Mouse (Mus musculus) adipocyte (in vitro differentiated cells): ENCODE results near the gene Itga3.
"Not testable (repeated sequence)": the region's sequence is repeated elsewhere in the genome, so short reads cannot be mapped to it uniquely, and the experiment has no call there.

Experiments used
- DNase-seq: peaks from one replicate; pipeline ENCODE4 v3.0.0-alpha.2; 2016; ENCODE audit warnings: low spot score

The Itga3 gene

DNA sequence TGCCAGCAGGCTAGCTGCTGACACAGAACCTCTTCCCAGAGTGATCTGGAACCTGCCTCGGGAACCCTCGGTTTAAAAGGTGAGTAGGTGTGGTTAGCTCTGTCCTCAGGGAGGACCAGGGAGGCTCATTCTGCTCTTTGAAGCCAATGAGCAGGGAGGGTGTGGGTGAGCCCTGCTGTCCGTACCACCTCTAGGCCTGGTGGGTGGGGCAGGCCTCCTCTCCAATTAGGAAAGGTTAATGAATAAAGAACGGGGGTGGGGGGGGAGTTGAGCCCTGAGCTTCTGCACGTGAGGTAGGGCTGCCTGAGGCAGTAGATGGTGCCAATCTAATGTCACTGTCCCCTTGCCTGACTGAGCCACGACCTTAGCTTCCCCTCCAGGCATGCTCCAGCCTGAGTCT lies 43.7 kb downstream of the Itga3 start:
- no peak for DNase-seq

DNA sequence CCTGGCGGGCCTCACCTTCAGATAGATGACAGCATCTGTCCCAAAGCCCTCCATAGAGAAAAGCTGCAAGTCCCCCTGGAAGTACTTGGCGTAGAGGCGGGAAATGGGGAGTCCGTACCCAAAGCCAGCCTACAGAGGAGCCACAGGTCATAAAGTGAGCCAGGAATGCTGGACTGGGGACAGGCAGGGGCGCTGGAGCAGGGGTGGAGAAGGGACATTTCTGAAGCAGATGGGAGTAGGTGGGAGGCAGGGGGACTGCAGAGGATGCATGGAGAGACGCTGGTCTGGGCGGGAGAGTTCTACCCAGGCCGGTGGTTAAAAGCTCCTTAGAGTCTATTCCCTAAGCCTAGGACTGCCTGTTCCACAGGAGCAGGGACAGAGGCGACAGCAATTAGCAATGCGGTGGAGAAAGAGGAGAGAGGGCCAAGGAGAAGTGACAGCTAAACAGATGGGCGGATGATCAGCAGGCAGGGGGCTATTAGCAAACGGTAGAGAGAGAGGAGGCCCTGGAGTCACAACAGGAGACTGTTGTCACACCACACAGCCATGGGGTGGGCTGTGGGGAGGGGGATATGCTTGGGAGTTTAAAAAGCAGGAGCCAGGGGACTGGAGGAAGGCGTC lies 48.6 kb downstream of the Itga3 start:
- DNase-seq: no peak

DNA sequence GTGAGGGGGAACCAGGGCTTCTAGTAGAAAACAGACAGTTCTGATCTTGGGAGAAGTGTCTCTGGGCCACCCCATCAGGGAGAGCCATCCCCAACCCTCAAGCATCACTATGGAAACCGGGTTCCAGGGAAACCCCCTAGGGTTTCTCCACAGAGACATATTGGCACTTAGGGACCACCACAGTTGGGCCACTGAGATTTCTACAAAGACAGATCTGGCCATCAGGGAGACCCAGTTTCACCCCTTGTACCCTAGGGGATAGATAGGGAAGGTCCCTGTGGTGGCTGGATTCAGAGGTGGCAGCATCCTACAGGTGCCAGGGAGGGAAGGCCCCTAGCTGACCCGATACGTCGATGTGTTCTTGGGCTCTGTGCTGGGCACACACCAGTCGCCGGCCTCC lies 49.8 kb downstream of the Itga3 start:
- no peak for DNase-seq

DNA sequence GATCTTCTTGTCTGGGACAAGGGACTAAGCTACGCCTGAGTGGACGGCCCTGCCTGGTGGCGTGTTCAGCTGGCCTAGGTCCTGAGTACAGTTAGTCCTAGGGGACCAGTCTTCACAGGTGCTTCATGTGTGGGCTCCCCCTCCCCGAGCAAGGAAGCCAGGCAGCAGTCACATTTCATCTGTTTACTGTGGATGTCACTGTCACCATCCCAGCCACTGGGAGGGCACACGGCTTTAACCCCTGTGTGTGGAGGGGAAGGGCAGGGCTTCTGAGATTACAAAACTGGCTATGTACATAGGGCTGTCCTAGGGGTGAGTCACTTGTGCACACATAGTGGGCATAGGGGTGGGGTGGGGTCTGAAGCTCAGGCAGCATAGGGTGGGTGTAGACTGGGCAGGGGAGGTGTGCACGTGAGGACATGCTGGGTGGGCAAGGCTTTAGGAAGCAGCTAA lies 50.5 kb downstream of the Itga3 start:
- DNase-seq: no peak

DNA sequence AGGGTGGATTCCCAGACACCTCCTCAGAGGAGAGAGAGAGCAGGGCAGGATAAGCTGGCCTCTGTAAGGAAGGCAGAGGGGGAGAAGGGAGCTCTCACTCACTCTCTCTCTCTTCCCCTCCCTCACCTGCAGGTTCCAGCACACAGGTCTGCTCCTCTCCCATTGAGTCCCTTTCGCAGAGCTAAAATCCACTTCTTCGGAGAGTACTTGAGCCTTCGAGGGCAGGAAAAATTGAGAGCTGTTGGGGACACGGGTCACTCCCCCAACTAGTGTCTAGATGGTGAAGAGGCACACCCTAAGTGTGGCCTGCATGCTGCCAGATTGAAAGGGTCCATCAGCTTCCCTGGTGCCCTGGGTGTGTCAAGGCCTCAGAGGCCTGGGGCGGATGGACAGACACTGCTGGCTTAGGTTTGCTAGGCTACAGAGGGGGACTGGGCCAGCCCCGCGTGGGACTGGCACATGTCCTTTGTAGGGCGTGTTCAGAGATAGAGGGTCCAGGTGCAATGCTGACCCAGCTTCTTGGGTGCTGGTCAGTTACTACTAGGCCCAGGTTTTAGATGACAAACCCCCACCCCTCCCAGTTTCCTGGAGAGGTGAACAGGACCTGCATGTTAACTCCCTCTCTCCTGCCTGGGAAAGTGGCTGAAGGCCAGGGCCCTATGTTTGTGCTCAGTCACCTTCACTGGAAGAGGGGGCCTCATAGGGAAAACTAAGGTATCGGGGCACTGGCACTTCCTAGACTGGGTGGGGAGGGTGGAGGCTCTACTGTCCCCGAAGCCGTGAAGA lies 51.2 kb downstream of the Itga3 start:
- DNase-seq: no peak

DNA sequence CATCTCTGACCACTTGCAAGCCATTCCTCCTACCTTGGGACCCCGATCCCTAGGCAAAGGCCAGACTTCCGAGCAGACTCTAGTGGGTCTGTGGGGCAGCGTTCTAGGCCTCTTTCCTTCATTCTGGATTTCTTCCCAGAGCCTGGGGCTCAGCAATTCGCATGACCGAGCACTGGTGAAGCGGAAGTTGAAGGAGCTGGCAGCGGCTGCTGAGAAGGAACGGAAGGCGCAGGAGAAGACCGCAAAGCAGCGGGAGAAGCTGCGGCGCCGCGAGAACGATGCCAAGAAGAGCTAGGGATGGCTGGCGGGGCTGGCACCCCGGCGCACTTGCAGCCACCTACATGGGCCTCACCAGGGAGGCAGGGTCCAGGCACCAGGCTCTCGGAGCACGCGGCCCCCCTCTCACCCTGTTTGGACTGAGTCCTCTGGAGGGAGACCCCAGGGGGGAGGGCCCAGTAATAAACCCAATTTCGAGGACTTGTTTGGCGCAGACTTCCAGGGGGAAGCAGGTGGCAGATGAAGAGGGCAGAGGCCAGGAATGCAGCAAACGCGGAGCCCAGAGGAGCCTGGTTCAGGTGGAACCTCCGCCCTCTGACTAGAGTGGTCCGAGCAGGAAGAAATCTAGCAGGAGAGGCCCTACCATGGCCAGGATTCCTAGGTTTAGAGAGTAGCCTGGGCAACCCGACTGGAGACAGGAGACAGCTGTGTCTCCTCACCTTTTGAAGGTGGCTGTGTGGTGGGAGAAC lies 52.0 kb downstream of the Itga3 start:
- DNase-seq: no peak

DNA sequence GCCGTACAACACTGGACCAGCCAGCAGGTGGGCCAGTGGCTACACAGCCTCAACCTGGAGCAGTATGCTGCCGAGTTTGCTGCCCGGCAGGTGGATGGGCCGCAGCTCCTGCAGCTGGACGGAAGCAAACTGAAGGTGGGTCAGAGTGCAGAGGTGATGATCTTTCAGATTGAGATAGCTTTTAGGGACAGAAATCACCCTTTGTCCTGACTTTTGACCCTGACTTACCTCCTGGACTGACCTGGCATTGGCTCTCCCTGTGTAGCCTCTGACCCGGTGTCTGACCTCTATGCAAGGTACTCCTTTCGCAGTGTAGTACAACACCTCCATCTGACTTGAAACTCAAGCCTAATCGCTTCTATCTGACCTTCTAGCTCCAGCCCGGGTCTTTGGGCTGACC lies 53.1 kb downstream of the Itga3 start:
- DNase-seq: no peak

DNA sequence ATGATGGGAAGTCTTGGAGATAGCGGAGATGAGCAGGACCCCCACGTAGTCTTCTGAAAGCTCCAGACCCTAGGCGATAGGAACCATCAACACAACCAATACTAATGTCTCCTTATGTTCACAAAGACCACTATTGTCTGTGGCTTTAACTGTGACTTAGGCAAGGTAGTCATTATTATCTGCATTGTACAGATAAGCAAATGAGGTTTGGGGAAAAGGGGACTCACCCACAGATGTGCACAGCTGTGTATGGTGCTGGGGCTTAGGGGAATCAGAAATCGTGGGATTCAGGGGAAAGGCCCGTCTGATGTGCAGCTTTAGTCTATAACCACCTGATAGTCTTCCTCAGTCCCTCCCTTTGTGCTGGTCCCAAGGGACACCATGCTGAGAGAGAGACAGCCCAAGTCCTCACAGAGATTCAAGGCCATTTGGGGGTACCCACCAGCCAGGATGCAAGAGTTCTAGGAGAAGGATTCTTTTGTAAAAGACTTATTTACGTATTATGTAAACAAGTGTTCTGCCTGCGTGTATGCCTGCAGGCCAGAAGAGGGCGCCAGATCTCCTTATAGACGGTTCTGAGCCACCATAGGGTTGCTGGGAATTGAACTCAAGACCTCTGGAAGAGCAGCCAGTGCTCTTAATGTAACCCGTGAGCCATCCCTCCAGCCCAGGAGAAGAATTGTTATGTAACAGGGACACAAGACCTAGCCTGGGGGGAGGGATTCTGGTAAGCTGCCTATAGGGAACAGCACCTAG lies 54.2 kb downstream of the Itga3 start:
- no peak for DNase-seq

DNA sequence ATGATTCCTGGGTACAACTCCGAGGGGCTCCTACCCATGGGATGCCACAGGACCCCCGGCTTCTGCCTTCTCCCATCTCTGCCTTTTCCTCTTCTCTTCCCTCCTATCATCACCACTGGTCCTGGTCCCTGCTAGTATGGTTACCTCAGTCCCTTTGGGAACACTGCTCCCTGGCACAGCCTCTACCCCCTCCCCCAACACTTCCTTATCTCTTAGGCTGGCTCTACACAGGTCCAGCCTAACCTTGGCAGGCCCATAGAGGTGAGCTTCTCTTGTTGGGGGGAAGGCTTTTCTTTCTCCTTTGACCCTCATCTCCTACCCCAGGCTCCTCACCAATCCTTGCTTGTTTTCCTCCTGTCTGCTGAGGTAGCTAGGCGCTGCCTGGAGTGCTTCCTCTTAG lies 61.1 kb downstream of the Itga3 start:
- no peak for DNase-seq

DNA sequence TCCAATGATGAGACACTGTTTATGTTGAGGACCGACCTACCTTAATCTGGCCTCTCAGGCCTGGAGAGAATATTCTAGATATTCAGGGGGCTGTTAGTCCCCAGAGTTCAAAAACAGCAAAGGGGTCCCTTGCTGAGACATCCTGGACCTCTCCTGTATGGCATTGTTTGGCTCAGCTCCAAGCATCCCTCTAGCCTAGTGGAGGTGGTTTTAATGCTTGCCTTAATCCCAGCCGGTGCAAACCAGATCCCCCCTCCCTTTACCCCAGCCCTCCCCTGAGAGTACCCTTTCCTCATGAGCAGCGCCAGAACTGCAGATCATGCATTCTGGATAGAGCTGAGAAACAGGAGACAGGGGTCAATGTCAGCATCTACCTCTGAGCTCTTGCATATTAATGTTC lies 64.1 kb downstream of the Itga3 start:
- DNase-seq: no peak

DNA sequence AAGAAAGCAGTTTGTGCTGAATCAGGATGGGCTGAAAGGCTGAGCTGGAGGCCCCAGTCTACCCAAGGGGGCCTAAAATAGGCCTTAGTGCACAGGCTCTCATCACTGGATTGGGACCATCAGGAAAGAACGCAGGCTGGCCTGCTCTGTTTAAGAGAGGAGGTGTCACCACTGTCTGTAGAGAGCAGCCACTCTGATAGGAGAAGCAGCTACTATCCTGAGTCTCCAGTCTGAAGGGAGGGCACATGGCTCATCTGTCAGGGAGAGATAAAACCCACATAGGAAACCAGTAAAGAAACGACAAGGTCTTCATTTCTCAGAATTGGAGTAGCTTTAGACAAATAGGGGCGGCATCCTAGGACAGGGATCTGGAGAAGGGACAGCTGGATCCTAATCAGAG lies 64.5 kb downstream of the Itga3 start:
- no peak for DNase-seq

DNA sequence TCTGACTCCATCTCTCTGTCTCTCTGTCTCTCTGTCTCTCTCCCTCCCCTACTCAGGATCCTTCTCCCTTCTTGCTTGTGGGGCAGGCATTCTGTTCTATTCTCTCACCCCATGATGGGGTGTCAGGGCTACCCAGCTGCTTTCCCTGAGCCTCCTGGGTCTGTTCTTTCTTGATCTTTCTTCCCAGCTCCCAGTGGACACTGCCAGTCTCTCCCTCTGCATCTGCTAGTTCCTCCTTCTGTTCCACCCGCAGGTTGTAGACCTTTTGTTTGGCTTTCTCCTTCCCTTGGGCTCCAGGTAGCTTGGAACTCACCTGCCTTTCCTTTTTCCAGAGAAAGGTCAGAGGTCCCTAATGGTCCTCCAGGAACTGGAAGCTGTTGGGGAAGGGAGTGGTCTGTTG lies 65.2 kb downstream of the Itga3 start:
- no peak for DNase-seq

DNA sequence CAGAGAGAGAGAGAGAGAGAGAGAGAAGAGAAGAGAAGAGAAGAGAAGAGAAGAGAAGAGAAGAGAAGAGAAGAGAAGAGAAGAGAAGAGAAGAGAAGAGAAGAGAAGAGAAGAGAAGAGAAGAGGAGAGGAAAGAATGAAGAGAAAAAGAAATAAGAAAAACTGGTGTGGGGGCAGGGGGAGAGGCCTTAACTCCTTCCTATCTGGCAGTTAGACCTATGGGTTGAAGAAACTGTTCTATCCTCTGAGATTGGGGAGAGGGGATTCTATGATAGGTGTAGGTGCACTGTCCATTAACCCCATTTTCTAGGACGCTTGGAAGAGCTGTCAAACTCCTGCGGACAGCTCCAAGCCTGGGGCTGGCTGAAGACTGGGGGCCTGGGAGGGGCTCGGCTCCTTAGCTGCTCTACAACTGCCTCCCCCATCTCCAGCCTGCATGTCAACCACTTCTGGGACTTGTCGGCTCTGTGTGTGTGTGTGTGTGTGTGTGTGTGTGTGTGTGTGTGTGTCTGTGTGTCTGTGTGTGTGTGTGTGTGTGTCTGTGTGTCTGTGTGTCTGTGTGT lies 65.7 kb downstream of the Itga3 start:
- not testable (repeated sequence) for DNase-seq

DNA sequence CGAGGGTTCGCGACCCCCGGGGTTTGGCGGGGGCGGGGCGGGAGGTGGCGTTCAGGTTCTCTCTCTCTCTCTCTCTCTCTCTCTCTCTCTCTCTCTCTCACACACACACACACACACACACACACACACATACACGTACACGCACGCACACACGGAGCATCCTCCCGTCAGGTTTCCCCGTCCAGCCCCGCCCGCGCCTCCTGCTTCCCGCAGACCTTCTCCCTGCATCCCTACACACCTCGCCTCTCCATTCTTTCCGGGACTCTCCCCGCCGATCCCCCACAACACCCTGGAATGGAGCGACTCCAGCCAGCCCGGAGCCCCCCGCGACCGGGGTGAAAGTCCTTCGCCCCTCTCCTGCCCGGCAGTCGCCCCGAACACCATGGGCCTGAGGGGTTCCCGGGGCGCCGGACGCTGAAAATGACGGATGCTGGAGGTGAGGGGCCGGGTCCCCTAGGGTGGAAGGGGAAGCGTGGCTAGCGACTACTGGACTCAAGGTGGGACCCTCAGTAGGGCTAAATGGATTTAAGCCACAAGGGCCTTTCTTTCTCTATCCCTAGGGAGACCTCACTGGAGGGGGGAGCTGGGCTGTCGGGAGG lies 66.4 kb downstream of the Itga3 start:
- DNase-seq: no peak

DNA sequence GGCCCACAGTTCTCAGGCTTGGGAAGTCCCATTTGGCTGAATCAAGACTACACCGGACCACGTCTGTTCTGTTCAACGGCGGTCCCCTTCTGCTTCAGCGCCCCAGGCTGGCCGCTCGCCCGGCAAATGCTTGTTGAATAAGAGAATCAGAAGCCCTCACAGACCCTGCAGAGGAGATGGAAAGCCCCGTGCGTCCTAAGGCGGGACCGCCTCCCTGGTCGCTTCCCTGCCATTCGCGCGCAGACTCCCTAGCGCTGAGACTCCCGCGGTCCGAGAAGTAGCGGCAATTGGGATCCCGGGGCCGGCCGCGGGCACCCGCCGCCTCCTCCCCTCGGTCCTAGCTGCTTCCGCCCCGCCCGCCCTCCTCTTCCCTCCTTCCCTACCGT lies 67.0 kb downstream of the Itga3 start, which contains the start of gene Samd14:
Samd14 (plus strand) TSS at position 251 of the 386 bp plus-strand sequence.
- peak; percentile 70 for DNase-seq

DNA sequence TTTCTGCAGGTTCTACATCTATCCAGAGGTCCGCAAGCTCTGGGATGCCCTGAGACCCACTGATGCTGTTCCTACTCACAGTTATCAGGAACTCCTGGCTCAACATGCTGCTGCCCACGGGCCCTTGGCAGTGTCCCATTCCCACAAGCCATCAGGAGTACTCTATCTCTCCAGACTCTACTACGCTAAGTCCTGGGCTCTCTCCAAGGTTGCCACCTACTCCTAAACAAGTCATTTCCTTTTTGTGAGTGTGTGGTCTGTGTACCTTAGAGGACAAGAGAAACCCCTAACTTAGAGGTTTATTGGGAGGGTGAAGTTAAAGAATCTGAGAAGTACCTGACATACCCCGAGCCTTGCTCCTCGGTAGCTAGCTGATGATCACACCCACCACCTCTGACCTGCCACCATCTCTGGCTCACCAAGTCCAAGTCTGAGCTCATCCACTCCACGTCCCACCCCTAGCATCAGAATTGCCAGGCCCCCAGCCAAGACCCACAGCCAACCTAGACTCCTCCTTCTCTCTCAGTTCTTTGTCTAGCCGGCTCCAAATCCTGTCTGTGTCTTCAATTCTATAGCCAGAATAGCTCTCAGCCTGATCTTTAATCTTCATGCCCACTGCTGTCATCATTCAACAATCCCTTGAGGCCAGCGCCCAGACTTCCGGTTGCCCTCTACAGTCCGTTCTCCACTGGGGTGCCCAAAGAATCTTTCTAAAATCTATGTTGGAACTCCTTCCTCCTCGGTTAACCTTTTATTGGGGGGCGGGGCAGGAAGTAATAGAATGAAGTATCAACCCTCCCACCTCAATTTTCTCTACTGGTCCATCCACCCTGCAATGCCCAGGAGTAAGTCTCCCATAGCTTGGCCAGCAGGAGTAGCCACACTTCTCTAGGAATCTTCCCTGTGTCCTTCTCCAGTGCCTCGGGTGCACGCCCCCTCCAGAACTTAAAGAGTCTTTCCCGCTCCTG lies 67.7 kb downstream of the Itga3 start:
- peak; percentile 81 for DNase-seq

DNA sequence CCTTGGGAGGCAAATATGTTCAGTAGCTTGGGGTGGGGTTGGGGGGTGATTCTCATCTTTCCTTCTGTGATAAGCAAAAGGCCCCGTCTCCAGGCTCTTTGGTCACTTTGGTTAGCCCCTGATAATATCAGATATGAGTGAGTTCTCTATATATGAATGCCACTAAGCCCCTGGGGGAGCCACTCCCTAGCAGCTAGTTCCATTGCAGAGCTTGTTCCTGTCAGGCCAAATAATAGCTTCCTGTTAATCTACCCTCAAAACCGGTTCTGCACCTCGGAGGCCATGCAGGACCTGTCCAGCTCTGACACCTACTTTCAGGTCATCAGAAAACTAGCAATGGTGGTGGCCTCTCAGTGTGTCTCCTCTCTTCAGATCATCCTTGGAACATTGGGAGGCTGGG lies 69.2 kb downstream of the Itga3 start:
- peak; percentile 35 for DNase-seq

DNA sequence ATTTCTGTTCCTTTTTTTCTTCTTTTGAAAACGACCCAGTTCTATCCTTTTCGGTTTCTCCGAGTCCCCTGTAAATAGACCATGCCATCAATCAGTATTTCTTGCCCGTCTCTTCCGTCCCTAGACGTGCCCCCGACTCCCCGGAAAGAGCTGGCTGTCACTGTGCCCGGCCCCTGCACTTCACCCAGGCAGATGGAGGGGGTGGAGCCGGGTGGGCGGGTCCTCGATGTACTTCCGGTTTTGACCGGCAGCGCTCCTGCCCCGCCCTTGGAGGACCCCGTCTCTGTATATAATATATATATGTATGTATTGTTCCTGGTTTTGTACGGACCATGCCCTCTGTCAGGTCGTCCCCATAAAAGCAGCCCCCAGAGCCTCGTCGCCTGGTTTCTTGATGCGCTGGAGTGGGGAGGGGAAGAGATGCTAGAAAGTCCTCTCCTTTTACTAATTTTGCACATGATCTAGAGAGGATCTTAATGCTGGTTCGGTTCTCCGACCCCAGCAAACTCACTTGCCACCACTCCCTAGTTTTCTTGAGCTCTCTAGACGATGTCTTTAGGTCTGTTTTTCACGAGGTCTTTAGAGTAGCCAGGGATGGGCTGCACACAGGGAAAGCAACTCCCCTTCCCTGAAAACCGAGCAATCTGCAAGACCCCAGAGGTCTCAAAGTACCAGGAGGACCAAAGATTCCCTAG lies 69.9 kb downstream of the Itga3 start:
- no peak for DNase-seq

DNA sequence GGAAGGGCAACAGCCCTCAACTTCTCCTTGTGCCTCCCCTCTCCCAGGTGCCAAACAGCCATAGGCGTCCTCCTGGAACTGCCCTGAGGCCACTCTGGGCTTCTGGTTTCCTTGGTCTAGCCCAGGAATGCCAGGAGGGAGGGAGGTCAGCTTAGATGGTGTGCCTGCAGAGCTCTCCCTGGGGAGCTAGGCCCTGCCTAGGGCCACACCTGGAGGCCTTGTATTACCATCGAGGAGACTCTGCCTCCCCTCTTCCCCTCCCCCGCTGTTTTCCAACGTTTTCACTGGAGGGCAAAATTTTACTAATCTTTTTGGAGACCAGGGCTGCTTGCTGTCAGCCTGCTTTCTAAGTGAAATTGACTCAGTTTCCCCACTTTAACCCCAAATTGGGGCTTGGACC lies 70.6 kb downstream of the Itga3 start:
- no peak for DNase-seq

DNA sequence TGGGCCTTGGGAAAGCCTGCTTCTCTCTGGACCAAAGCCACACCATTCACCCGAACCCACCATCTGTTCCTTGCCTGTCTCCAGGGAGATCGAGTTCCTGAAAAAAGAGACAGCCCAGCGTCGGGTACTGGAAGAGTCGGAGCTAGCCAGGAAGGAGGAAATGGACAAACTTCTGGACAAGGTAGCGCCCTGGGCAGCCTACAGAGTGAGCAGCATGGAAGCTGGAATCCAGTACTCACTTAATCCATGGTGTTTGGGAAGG lies 71.7 kb downstream of the Itga3 start:
- DNase-seq: no peak
